Mouse (Mus musculus): ENCODE results near the gene Slc35a3. TPM values are rescaled to one million over a fixed set of nuclear protein-coding genes. Genes with fewer than 3 reads are reported as not detected.
"Not testable (repeated sequence)": the region's sequence is repeated elsewhere in the genome, so short reads cannot be mapped to it uniquely, and the experiment has no call there.

The Slc35a3 gene
- polyA plus RNA-seq, 2 experiments = 9.6 to 20.7 TPM

DNA sequence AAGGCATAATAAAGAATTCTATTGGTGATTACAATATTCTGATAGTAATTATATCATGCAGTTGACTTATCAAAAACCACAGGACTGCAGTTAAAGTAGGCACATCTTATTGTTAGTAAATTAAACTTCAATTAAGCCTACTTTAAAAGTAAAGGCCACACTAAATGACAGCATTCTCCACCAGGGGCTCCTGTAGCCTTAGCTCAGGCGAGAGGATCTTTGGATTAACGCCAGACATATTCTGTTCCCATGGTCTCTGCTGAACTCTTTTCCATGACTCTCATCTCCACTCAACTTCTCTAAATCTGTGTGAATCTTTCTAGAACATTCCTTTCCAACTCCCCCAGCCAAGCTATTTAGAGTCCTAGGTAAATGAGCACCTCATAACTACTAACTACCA, 13.8 kb downstream of the Slc35a3 start:
- H3K9me3 ChIP-seq (ENCODE audit: control insufficient read depth, low read length) = no peaks in the 10 kb centered on the region
- H3K27ac ChIP-seq (replicated peaks; ENCODE audit: low read depth, low read length) = no peak overlapping the region
- no peaks in the 10 kb centered on the region for H3K4me1 ChIP-seq (ENCODE audit: control insufficient read depth, insufficient read depth, low read length)
- no peak overlapping the region for H3K4me2 ChIP-seq (replicated peaks; ENCODE audit: low read depth, low read length, severe bottlenecking)
- DNase-seq (ENCODE audit: low spot score) = peak; percentile 33
- H3K9ac ChIP-seq (ENCODE audit: low read depth, low read length, severe bottlenecking) = no peak overlapping the region
- peaks cover 3% of the 10 kb centered on the region for H3K36me3 ChIP-seq (ENCODE audit: control insufficient read depth, insufficient read depth, low read length)
- no peak for ATAC-seq (ENCODE audit: low FRiP score, low read depth)
- H3K4me3 ChIP-seq (replicated peaks; ENCODE audit: low read length) = no peak overlapping the region
- WGBS = 80% methylated on average over 2 of the region's 2 CpGs
- TF ChIP-seq POLR2A (IDR thresholded peaks at IDR 0.05; ENCODE audit: borderline replicate concordance, extremely low read depth, insufficient read depth, insufficient read length) = no peak
- no peaks in the 10 kb centered on the region for H3K27me3 ChIP-seq (ENCODE audit: control insufficient read depth, insufficient read depth, low read length)

DNA sequence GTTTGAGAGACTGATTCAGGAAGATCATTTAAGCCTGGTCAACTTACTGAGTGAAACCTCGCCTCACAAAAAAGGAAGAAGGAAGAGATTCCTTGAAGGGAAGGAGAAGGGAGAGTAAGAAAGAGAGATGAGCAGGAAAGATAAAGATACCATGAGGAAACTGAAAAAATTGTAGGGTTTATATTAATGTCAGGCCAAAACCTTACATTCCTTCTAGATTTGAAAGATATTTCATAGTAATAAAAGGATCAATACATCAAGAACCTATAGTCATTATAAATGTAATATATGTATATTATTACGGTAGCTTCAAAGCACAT, 17.0 kb downstream of the Slc35a3 start:
- no peak for TF ChIP-seq POLR2A (IDR thresholded peaks at IDR 0.05; ENCODE audit: borderline replicate concordance, extremely low read depth, insufficient read depth, insufficient read length)
- Histone ChIP-seq H3K4me3 (replicated peaks; ENCODE audit: low read length) (no peak overlapping the region), H3K9me3 (ENCODE audit: control insufficient read depth, low read length) (no peaks in the 10 kb centered on the region), H3K9ac (ENCODE audit: low read depth, low read length, severe bottlenecking) (no peak overlapping the region), H3K4me1 (ENCODE audit: control insufficient read depth, insufficient read depth, low read length) (no peaks in the 10 kb centered on the region), H3K27me3 (ENCODE audit: control insufficient read depth, insufficient read depth, low read length) (no peaks in the 10 kb centered on the region), H3K27ac (replicated peaks; ENCODE audit: low read depth, low read length) (no peak overlapping the region), H3K4me2 (replicated peaks; ENCODE audit: low read depth, low read length, severe bottlenecking) (no peak overlapping the region), H3K36me3 (ENCODE audit: control insufficient read depth, insufficient read depth, low read length) (peaks cover 5% of the 10 kb centered on the region)
- ATAC-seq (ENCODE audit: low FRiP score, low read depth) (no peak), DNase-seq (ENCODE audit: low spot score) (no peak)
- 79% methylated on average over 2 of the region's 2 CpGs for WGBS

DNA sequence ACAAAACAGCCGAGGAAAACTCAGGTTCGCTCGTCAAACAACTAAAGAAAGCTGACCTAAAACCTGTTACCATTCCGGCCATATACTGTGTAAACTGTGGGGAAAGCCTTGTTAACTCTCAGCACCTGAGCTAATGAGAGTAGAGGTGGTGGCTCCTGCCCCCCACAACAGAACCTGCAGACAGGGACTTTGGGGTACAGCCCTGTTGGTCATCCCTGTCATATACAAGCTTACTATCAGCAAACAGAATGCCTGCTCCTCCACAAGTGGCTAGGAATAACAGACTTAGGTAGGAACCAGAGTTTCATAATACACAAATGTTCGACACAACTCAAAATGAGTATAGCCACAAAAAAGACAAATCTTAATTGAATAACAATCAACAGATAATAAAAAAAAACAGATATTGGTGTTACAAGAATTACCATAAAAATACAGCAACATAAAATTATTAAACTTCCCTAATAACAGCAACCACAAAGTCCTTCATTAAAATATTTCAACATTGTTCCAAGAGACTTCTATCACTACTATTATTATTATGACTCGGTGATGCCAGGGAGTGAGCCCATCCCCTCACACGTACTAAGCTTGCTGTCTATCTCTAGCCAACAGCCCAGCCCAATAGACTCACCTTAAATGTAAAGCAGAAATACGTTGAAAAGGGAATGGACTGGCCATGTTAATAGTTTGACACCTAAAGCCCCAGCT, 17.5 kb downstream of the Slc35a3 start:
- H3K27ac ChIP-seq (replicated peaks; ENCODE audit: low read depth, low read length) = no peak overlapping the region
- peaks cover 5% of the 10 kb centered on the region for H3K36me3 ChIP-seq (ENCODE audit: control insufficient read depth, insufficient read depth, low read length)
- no peak overlapping the region for H3K4me3 ChIP-seq (replicated peaks; ENCODE audit: low read length)
- ATAC-seq (ENCODE audit: low FRiP score, low read depth) (no peak), DNase-seq (ENCODE audit: low spot score) (no peak)
- WGBS = 81% methylated on average over 8 of the region's 8 CpGs
- H3K9ac ChIP-seq (ENCODE audit: low read depth, low read length, severe bottlenecking) = no peak overlapping the region
- H3K9me3 ChIP-seq (ENCODE audit: control insufficient read depth, low read length) = no peaks in the 10 kb centered on the region
- no peaks in the 10 kb centered on the region for H3K4me1 ChIP-seq (ENCODE audit: control insufficient read depth, insufficient read depth, low read length)
- H3K27me3 ChIP-seq (ENCODE audit: control insufficient read depth, insufficient read depth, low read length) = no peaks in the 10 kb centered on the region
- TF ChIP-seq POLR2A (IDR thresholded peaks at IDR 0.05; ENCODE audit: borderline replicate concordance, extremely low read depth, insufficient read depth, insufficient read length) = no peak
- no peak overlapping the region for H3K4me2 ChIP-seq (replicated peaks; ENCODE audit: low read depth, low read length, severe bottlenecking)

DNA sequence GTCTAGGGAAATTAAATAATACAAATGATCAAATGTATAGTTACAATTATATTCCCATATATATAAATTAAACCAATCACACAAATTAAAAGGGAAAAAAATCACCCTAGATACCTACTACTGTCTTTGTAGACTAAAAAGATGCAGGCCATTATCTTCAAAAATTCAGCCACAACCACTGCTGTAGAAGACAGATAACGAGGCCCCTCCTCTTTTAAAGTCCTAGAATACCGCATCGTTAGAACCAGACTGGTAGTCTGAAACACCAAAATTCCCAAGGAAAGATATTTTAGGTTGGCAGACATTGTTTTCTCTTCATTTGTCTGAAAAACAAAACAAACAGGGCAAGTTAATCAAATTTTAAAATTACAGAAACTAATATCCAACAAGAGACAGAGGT, 18.3 kb downstream of the Slc35a3 start:
- no peak for TF ChIP-seq POLR2A (IDR thresholded peaks at IDR 0.05; ENCODE audit: borderline replicate concordance, extremely low read depth, insufficient read depth, insufficient read length)
- H3K9ac ChIP-seq (ENCODE audit: low read depth, low read length, severe bottlenecking) = no peak overlapping the region
- WGBS = 84% methylated on average over 3 of the region's 3 CpGs
- no peak for ATAC-seq (ENCODE audit: low FRiP score, low read depth)
- H3K9me3 ChIP-seq (ENCODE audit: control insufficient read depth, low read length) = no peaks in the 10 kb centered on the region
- no peak overlapping the region for H3K27ac ChIP-seq (replicated peaks; ENCODE audit: low read depth, low read length)
- peaks cover 5% of the 10 kb centered on the region for H3K36me3 ChIP-seq (ENCODE audit: control insufficient read depth, insufficient read depth, low read length)
- no peak overlapping the region for H3K4me2 ChIP-seq (replicated peaks; ENCODE audit: low read depth, low read length, severe bottlenecking)
- H3K4me1 ChIP-seq (ENCODE audit: control insufficient read depth, insufficient read depth, low read length) = no peaks in the 10 kb centered on the region
- H3K4me3 ChIP-seq (replicated peaks; ENCODE audit: low read length) = no peak overlapping the region
- H3K27me3 ChIP-seq (ENCODE audit: control insufficient read depth, insufficient read depth, low read length) = no peaks in the 10 kb centered on the region
- DNase-seq (ENCODE audit: low spot score) = no peak

DNA sequence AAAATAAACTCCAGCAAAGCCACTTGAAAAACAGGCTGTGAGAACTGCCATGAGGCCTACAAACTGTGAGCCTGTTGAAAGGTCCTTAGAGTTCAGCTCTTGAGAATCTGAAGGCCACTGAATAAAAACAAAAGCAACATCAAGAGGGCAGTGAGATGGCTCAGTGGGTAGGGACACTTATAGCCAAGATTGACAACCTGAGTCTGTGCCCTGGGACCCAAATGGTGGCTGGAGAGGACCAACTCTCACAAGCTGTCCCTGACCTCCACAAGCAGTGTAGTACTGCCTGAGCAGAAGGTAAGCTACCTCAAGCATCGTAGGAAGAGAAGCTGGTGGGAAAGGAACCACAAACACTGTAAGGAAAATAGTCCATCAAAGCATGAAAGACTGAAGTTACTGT, 31.5 kb downstream of the Slc35a3 start, which contains the start of gene Gm43191:
TSS of gene Gm43191 (minus strand) at position 101 of the 400 bp plus-strand sequence.
- DNase-seq (ENCODE audit: low spot score) (no peak), ATAC-seq (ENCODE audit: low FRiP score, low read depth) (no peak)
- Histone ChIP-seq H3K9ac (ENCODE audit: low read depth, low read length, severe bottlenecking) (no peak within 1 kb of the TSS), H3K4me1 (ENCODE audit: control insufficient read depth, insufficient read depth, low read length) (no peaks in the 10 kb centered on the region), H3K27ac (replicated peaks; ENCODE audit: low read depth, low read length) (no peak within 1 kb of the TSS), H3K4me2 (replicated peaks; ENCODE audit: low read depth, low read length, severe bottlenecking) (no peak within 1 kb of the TSS), H3K36me3 (ENCODE audit: control insufficient read depth, insufficient read depth, low read length) (peaks cover 20% of the 10 kb centered on the region; the same call in 1 of the 2 replicates), H3K9me3 (ENCODE audit: control insufficient read depth, low read length) (no peaks in the 10 kb centered on the region), H3K4me3 (replicated peaks; ENCODE audit: low read length) (no peak within 1 kb of the TSS), H3K27me3 (ENCODE audit: control insufficient read depth, insufficient read depth, low read length) (no peaks in the 10 kb centered on the region)
- WGBS = 100% methylated on average over 1 of the region's 1 CpGs
- TF ChIP-seq POLR2A (IDR thresholded peaks at IDR 0.05; ENCODE audit: borderline replicate concordance, extremely low read depth, insufficient read depth, insufficient read length) = no peak

DNA sequence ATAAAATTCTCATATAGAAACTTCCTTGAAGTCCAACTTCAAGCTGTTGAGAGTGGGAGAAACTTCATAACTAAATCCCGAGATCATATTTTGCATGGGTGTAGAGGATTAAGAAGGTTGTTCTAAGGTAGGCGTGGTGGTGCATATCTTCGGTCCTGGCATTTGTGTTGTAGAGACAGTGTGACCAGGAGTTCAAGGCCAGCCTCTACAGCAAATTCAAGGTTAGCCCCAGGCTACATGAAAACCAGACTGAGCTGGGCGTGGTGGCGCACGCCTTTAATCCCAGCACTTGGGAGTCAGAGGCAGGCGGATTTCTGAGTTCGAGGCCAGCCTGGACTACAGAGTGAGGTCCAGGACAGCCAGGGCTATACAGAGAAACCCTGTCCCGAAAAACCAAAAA, 48.4 kb downstream of the Slc35a3 start:
- not testable (repeated sequence) for H3K4me1 ChIP-seq (ENCODE audit: control insufficient read depth, insufficient read depth, low read length); H3K9ac ChIP-seq (ENCODE audit: low read depth, low read length, severe bottlenecking); H3K36me3 ChIP-seq (ENCODE audit: control insufficient read depth, insufficient read depth, low read length); H3K9me3 ChIP-seq (ENCODE audit: control insufficient read depth, low read length); H3K27me3 ChIP-seq (ENCODE audit: control insufficient read depth, insufficient read depth, low read length); ATAC-seq (ENCODE audit: low FRiP score, low read depth); H3K27ac ChIP-seq (replicated peaks; ENCODE audit: low read depth, low read length); H3K4me3 ChIP-seq (replicated peaks; ENCODE audit: low read length); H3K4me2 ChIP-seq (replicated peaks; ENCODE audit: low read depth, low read length, severe bottlenecking); DNase-seq (ENCODE audit: low spot score)
- WGBS = 94% methylated on average over 9 of the region's 9 CpGs

Data from limb, embryonic 14.5 days (tissue).